Mouse (Mus musculus): ENCODE results near the gene Rpl35. TPM values are rescaled to one million over a fixed set of nuclear protein-coding genes. Genes with fewer than 3 reads are reported as not detected.

Rpl35 gene
- polyA plus RNA-seq, 1 experiment from 2014 or later, result 1,005 TPM

GRCm38 (mm10) chr2:39006149-39006730, 816 bp upstream of the Rpl35 start:
- Histone ChIP-seq H3K27ac (replicated peaks) (no peak overlapping the region), H3K27me3 (ENCODE audit: low read depth, poor library complexity, severe bottlenecking) (no peaks in the 10 kb centered on the region), H3K4me1 (peaks cover 62% of the 10 kb centered on the region), H3K4me3 (peak overlapping the region; percentile 94), H3K36me3 (peaks cover 36% of the 10 kb centered on the region), H3K9me3 (replicated peaks) (no peaks in the 10 kb centered on the region)
- DNase-seq (ENCODE audit: low spot score), result no peak
- 91% methylated on average over 14 of the region's 14 CpGs for whole genome bisulfite sequencing

- H3K36me3 ChIP-seq, result peaks cover 43% of the 10 kb centered on the region
- peak within 1 kb of the TSS; percentile 97 for H3K27ac ChIP-seq (replicated peaks)
- H3K4me3 ChIP-seq, result peak within 1 kb of the TSS; percentile 94
- H3K4me1 ChIP-seq, result peaks cover 58% of the 10 kb centered on the region
- H3K9me3 ChIP-seq (replicated peaks), result no peaks in the 10 kb centered on the region
- DNase-seq (ENCODE audit: low spot score), result peak; percentile 93
- no peaks in the 10 kb centered on the region for H3K27me3 ChIP-seq (ENCODE audit: low read depth, poor library complexity, severe bottlenecking)
- WGBS, result under 1% methylated on average over 58 of the region's 58 CpGs
Observed at GRCm38 (mm10) chr2:39004880-39005435, 466 bp downstream of the Rpl35 start, which contains the start of gene Arpc5l. Gene Arpc5l, plus strand, starts transcription at chr2:39005348.

GRCm38 (mm10) chr2:39004372-39004771, 1.1 kb downstream of the Rpl35 start:
- Histone ChIP-seq H3K9me3 (replicated peaks) (no peaks in the 10 kb centered on the region), H3K36me3 (peaks cover 49% of the 10 kb centered on the region), H3K27me3 (ENCODE audit: low read depth, poor library complexity, severe bottlenecking) (no peaks in the 10 kb centered on the region), H3K4me1 (peaks cover 53% of the 10 kb centered on the region), H3K27ac (replicated peaks) (peak overlapping the region; percentile 97), H3K4me3 (peak overlapping the region; percentile 94)
- under 1% methylated on average over 11 of the region's 11 CpGs for WGBS
- DNase-seq (ENCODE audit: low spot score), result peak; percentile 34

- Histone ChIP-seq H3K27me3 (ENCODE audit: low read depth, poor library complexity, severe bottlenecking) (no peaks in the 10 kb centered on the region), H3K27ac (replicated peaks) (peak overlapping the region; percentile 97), H3K9me3 (replicated peaks) (no peaks in the 10 kb centered on the region), H3K36me3 (peaks cover 52% of the 10 kb centered on the region), H3K4me3 (peak overlapping the region; percentile 94), H3K4me1 (peaks cover 46% of the 10 kb centered on the region)
- DNase-seq (ENCODE audit: low spot score), result no peak
- WGBS, result 78% methylated on average over 5 of the region's 5 CpGs
Observed at GRCm38 (mm10) chr2:39003512-39003911, 1.9 kb downstream of the Rpl35 start.

- no peak for DNase-seq (ENCODE audit: low spot score)
- Histone ChIP-seq H3K36me3 (peaks cover 52% of the 10 kb centered on the region), H3K27me3 (ENCODE audit: low read depth, poor library complexity, severe bottlenecking) (no peaks in the 10 kb centered on the region), H3K4me1 (peaks cover 47% of the 10 kb centered on the region), H3K27ac (replicated peaks) (no peak overlapping the region), H3K4me3 (peak overlapping the region; percentile 94), H3K9me3 (replicated peaks) (no peaks in the 10 kb centered on the region)
- 63% methylated on average over 8 of the region's 8 CpGs for WGBS
Observed at GRCm38 (mm10) chr2:39003106-39003505, 2.3 kb downstream of the Rpl35 start.

GRCm38 (mm10) chr2:39001866-39002265, 3.6 kb downstream of the Rpl35 start:
- Histone ChIP-seq H3K4me3 (no peak overlapping the region), H3K36me3 (peaks cover 52% of the 10 kb centered on the region), H3K4me1 (peaks cover 50% of the 10 kb centered on the region), H3K27me3 (ENCODE audit: low read depth, poor library complexity, severe bottlenecking) (peaks cover 6% of the 10 kb centered on the region), H3K9me3 (replicated peaks) (no peaks in the 10 kb centered on the region), H3K27ac (replicated peaks) (no peak overlapping the region)
- WGBS, result 85% methylated on average over 3 of the region's 3 CpGs
- DNase-seq (ENCODE audit: low spot score), result no peak

- H3K27ac ChIP-seq (replicated peaks), result no peak overlapping the region
- H3K9me3 ChIP-seq (replicated peaks), result no peaks in the 10 kb centered on the region
- no peak for DNase-seq (ENCODE audit: low spot score)
- peaks cover 52% of the 10 kb centered on the region for H3K36me3 ChIP-seq
- peaks cover 9% of the 10 kb centered on the region for H3K27me3 ChIP-seq (ENCODE audit: low read depth, poor library complexity, severe bottlenecking)
- H3K4me3 ChIP-seq, result no peak overlapping the region
- peaks cover 37% of the 10 kb centered on the region for H3K4me1 ChIP-seq
- WGBS, result 89% methylated on average over 4 of the region's 4 CpGs
Observed at GRCm38 (mm10) chr2:39000587-39000919, 4.9 kb downstream of the Rpl35 start.

GRCm38 (mm10) chr2:38999910-39000586, 5.4 kb downstream of the Rpl35 start:
- Histone ChIP-seq H3K4me3 (no peak overlapping the region), H3K9me3 (replicated peaks) (no peaks in the 10 kb centered on the region), H3K36me3 (peaks cover 52% of the 10 kb centered on the region), H3K4me1 (peaks cover 37% of the 10 kb centered on the region), H3K27me3 (ENCODE audit: low read depth, poor library complexity, severe bottlenecking) (peaks cover 9% of the 10 kb centered on the region), H3K27ac (replicated peaks) (no peak overlapping the region)
- DNase-seq (ENCODE audit: low spot score), result no peak
- WGBS, result 68% methylated on average over 8 of the region's 8 CpGs

- no peak for DNase-seq (ENCODE audit: low spot score)
- Histone ChIP-seq H3K36me3 (peaks cover 52% of the 10 kb centered on the region), H3K4me1 (peaks cover 37% of the 10 kb centered on the region), H3K4me3 (no peak overlapping the region), H3K27ac (replicated peaks) (no peak overlapping the region), H3K27me3 (ENCODE audit: low read depth, poor library complexity, severe bottlenecking) (peaks cover 9% of the 10 kb centered on the region), H3K9me3 (replicated peaks) (no peaks in the 10 kb centered on the region)
- WGBS, result 71% methylated on average over 4 of the region's 4 CpGs
Observed at GRCm38 (mm10) chr2:38999381-38999780, 6.0 kb downstream of the Rpl35 start.

GRCm38 (mm10) chr2:38997386-38998374, 7.7 kb downstream of the Rpl35 start, which contains the start of gene Wdr38:
Gene Wdr38, plus strand, starts transcription at chr2:38997476.
- H3K36me3 ChIP-seq, result peaks cover 36% of the 10 kb centered on the region
- peaks cover 20% of the 10 kb centered on the region for H3K4me1 ChIP-seq
- peaks cover 9% of the 10 kb centered on the region for H3K27me3 ChIP-seq (ENCODE audit: low read depth, poor library complexity, severe bottlenecking)
- 19% methylated on average over 33 of the region's 33 CpGs for WGBS
- peak within 1 kb of the TSS; percentile 64 for H3K27ac ChIP-seq (replicated peaks)
- peak; percentile 90 for DNase-seq (ENCODE audit: low spot score)
- H3K4me3 ChIP-seq, result peak within 1 kb of the TSS; percentile 49
- H3K9me3 ChIP-seq (replicated peaks), result no peaks in the 10 kb centered on the region

GRCm38 (mm10) chr2:38992452-38992851, 13.0 kb downstream of the Rpl35 start:
- no peaks in the 10 kb centered on the region for H3K9me3 ChIP-seq (replicated peaks)
- DNase-seq (ENCODE audit: low spot score), result no peak
- WGBS, result 84% methylated on average over 4 of the region's 4 CpGs

GRCm38 (mm10) chr2:38992004-38992403, 13.4 kb downstream of the Rpl35 start:
- H3K4me1 ChIP-seq, result no peaks in the 10 kb centered on the region
- no peaks in the 10 kb centered on the region for H3K36me3 ChIP-seq
- DNase-seq (ENCODE audit: low spot score), result no peak
- no peaks in the 10 kb centered on the region for H3K9me3 ChIP-seq (replicated peaks)
- 78% methylated on average over 4 of the region's 4 CpGs for WGBS
- no peak overlapping the region for H3K4me3 ChIP-seq
- no peak overlapping the region for H3K27ac ChIP-seq (replicated peaks)
- peaks cover 4% of the 10 kb centered on the region for H3K27me3 ChIP-seq (ENCODE audit: low read depth, poor library complexity, severe bottlenecking)

More at GRCm38 (mm10) chr2:38992452-38992851, 13.0 kb downstream of the Rpl35 start:
- no peaks in the 10 kb centered on the region for H3K36me3 ChIP-seq
- peaks cover 1% of the 10 kb centered on the region for H3K4me1 ChIP-seq
- H3K27ac ChIP-seq (replicated peaks), result no peak overlapping the region
- H3K27me3 ChIP-seq (ENCODE audit: low read depth, poor library complexity, severe bottlenecking), result peaks cover 9% of the 10 kb centered on the region
- no peak overlapping the region for H3K4me3 ChIP-seq
